Comparison of ENCODE assay signal across 10 mouse cellular contexts in the genomic region with DNA sequence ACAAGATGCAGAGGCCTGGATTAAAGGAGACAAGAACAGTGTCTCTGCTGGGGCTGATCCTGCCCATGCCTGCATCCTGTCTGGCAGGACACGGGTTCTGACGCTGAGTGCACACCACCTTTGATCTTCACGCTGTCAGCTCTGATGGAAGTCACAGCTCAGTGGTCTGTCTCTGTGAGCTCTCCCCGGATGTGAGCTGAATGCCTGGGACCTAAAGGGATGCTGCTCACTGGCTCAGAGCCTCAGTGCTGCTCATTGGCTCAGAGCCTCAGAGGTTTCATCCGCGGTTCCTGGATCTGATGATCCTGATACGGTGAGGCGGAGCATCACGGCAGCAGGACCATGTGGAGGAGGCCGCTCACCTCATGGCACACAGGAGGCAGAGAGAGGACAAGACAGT. TPM values are rescaled to one million over a fixed set of nuclear protein-coding genes. Genes with fewer than 3 reads are reported as not detected.
DNase-seq lines count a peak whose midpoint lies in the region; ATAC-seq and TF ChIP-seq lines count a peak whose summit lies in the region.
"Had no signal": no experiment of that assay in that cellular context is flagged by ENCODE, and none has a peak within 500 bp of the region (broad histone marks: within the 10 kb centered on the region; RNA-seq: fewer than 3 reads in every experiment).

No protein-coding gene starts in this region.

- H3K27ac ChIP-seq in embryonic facial prominence, embryonic 14.5 days (replicated peaks; ENCODE audit: low read depth, low read length), result peak overlapping the region; percentile 15; the same call in 1 of the 2 replicates
- H3K27ac ChIP-seq in embryonic facial prominence, embryonic 10.5 days (replicated peaks), result no peak overlapping the region
- no peak overlapping the region for H3K27ac ChIP-seq in kidney, adult 2 months (ENCODE audit: insufficient read depth, low read depth, low read length)
- H3K27ac ChIP-seq in midbrain, embryonic 12.5 days (replicated peaks), result 0 out of 2 replicates have a peak overlapping the region, but pooled peaks have one; percentile 10
- no peak overlapping the region for H3K27ac ChIP-seq in forebrain, embryonic 14.5 days (ENCODE audit: low read depth, low read length)
- H3K27ac ChIP-seq: liver, embryonic 14.5 days had no signal

- ATAC-seq in embryonic facial prominence, embryonic 14.5 days (ENCODE audit: low read depth), result no peak
- ATAC-seq in midbrain, embryonic 12.5 days (ENCODE audit: low FRiP score, low read depth), result no peak
- ATAC-seq in forebrain, embryonic 14.5 days, result no peak
- ATAC-seq in inflammation-experienced regulatory T-cells, adult 6 months, result no peak
- ATAC-seq in megakaryocyte-erythroid progenitor cell, adult 5-6 weeks (replicated peaks; ENCODE audit: low FRiP score, low TSS enrichment, poor library complexity, severe bottlenecking), result no peak

- DNase-seq in embryonic facial prominence, embryonic 14.5 days (ENCODE audit: low spot score), result no peak
- DNase-seq in embryonic facial prominence, embryonic 10.5 days (ENCODE audit: low spot score), result no peak
- peak; percentile 52 to 59 for DNase-seq in B cell, adult 2 months
- DNase-seq in kidney, adult 2 months, result peak; percentile 44
- no peak for DNase-seq in forebrain, embryonic 14.5 days (ENCODE audit: low spot score)

- TF ChIP-seq CTCF in kidney, adult 2 months (conservative IDR thresholded peaks at IDR 0.05; ENCODE audit: insufficient read depth, insufficient read length, low read depth, low read length), result no peak

- H3K36me3 ChIP-seq in embryonic facial prominence, embryonic 14.5 days (ENCODE audit: control insufficient read depth, insufficient read depth, low read length), result peaks cover 34% of the 10 kb centered on the region; the same call in 1 of the 2 replicates
- H3K36me3 ChIP-seq in embryonic facial prominence, embryonic 10.5 days (replicated peaks), result peaks cover 45% of the 10 kb centered on the region
- no peaks in the 10 kb centered on the region for H3K36me3 ChIP-seq in kidney, adult 2 months (ENCODE audit: control insufficient read depth, insufficient read depth, low read length)
- peaks cover 35% of the 10 kb centered on the region for H3K36me3 ChIP-seq in midbrain, embryonic 12.5 days
- H3K36me3 ChIP-seq in forebrain, embryonic 14.5 days (ENCODE audit: control insufficient read depth, insufficient read depth, low read length), result peaks cover 36% of the 10 kb centered on the region

- H3K9ac ChIP-seq in embryonic facial prominence, embryonic 14.5 days (ENCODE audit: low read depth, low read length), result no peak overlapping the region
- peak overlapping the region; percentile 6; the same call in 1 of the 2 replicates for H3K9ac ChIP-seq in midbrain, embryonic 12.5 days (replicated peaks)
- H3K9ac ChIP-seq in forebrain, embryonic 14.5 days (ENCODE audit: low read length), result no peak overlapping the region
- H3K9ac ChIP-seq: liver, embryonic 14.5 days had no signal

- H3K27me3 ChIP-seq in embryonic facial prominence, embryonic 14.5 days (replicated peaks; ENCODE audit: control insufficient read depth, insufficient read depth, low read length), result no peaks in the 10 kb centered on the region
- no peaks in the 10 kb centered on the region for H3K27me3 ChIP-seq in embryonic facial prominence, embryonic 10.5 days (replicated peaks; ENCODE audit: low read depth, poor library complexity, severe bottlenecking)
- H3K27me3 ChIP-seq in kidney, adult 2 months (replicated peaks; ENCODE audit: control insufficient read depth, insufficient read depth, low read length), result no peaks in the 10 kb centered on the region
- H3K27me3 ChIP-seq in midbrain, embryonic 12.5 days, result no peaks in the 10 kb centered on the region
- H3K27me3 ChIP-seq in forebrain, embryonic 14.5 days (replicated peaks; ENCODE audit: control insufficient read depth, insufficient read depth, low read length), result no peaks in the 10 kb centered on the region
- H3K27me3 ChIP-seq: CH12.LX had no signal

- TF ChIP-seq POLR2A in kidney, adult 2 months (IDR thresholded peaks at IDR 0.05; ENCODE audit: low read depth, low read length), result no peak

- no peaks in the 10 kb centered on the region for H3K9me3 ChIP-seq in embryonic facial prominence, embryonic 14.5 days (ENCODE audit: control insufficient read depth, low read length)
- no peaks in the 10 kb centered on the region for H3K9me3 ChIP-seq in embryonic facial prominence, embryonic 10.5 days
- H3K9me3 ChIP-seq in midbrain, embryonic 12.5 days, result no peaks in the 10 kb centered on the region
- no peaks in the 10 kb centered on the region for H3K9me3 ChIP-seq in forebrain, embryonic 14.5 days (replicated peaks; ENCODE audit: control insufficient read depth, low read length)

- 56% methylated on average over 10 of the region's 10 CpGs for WGBS in embryonic facial prominence, embryonic 14.5 days
- WGBS in embryonic facial prominence, embryonic 10.5 days, result 69% methylated on average over 10 of the region's 10 CpGs
- WGBS in kidney, adult 2 months, result 45% methylated on average over 10 of the region's 10 CpGs
- 60% methylated on average over 10 of the region's 10 CpGs for WGBS in midbrain, embryonic 12.5 days
- WGBS in forebrain, embryonic 14.5 days, result 73% methylated on average over 10 of the region's 10 CpGs

- peaks cover 14% of the 10 kb centered on the region; the same call in 1 of the 2 replicates for H3K4me1 ChIP-seq in embryonic facial prominence, embryonic 14.5 days (ENCODE audit: control insufficient read depth, insufficient read depth, low read length)
- H3K4me1 ChIP-seq in embryonic facial prominence, embryonic 10.5 days, result peaks cover 43% of the 10 kb centered on the region
- no peaks in the 10 kb centered on the region for H3K4me1 ChIP-seq in kidney, adult 2 months (ENCODE audit: control insufficient read depth, insufficient read depth, low read length)
- H3K4me1 ChIP-seq in midbrain, embryonic 12.5 days, result no peaks in the 10 kb centered on the region
- no peaks in the 10 kb centered on the region for H3K4me1 ChIP-seq in forebrain, embryonic 14.5 days (ENCODE audit: control insufficient read depth, insufficient read depth, low read length)

- no peak overlapping the region for H3K4me2 ChIP-seq in embryonic facial prominence, embryonic 14.5 days (ENCODE audit: low read depth, low read length)
- H3K4me2 ChIP-seq in midbrain, embryonic 12.5 days (replicated peaks), result no peak overlapping the region
- H3K4me2 ChIP-seq in forebrain, embryonic 14.5 days (ENCODE audit: low read length), result no peak overlapping the region

- no peak overlapping the region for H3K4me3 ChIP-seq in embryonic facial prominence, embryonic 14.5 days (ENCODE audit: low read depth, low read length)
- H3K4me3 ChIP-seq in embryonic facial prominence, embryonic 10.5 days, result no peak overlapping the region
- no peak overlapping the region for H3K4me3 ChIP-seq in kidney, adult 2 months (ENCODE audit: insufficient read depth, low read depth, low read length)
- H3K4me3 ChIP-seq in midbrain, embryonic 12.5 days, result no peak overlapping the region
- H3K4me3 ChIP-seq in forebrain, embryonic 14.5 days (ENCODE audit: low read depth, low read length), result no peak overlapping the region

RNA-seq across cellular contexts. Expression of a gene that starts 31.8 kb away (rescaled TPM):
- polyA plus RNA-seq in embryonic facial prominence, embryonic 14.5 days (2014; fragmentation: Nextera tagmentation; extraction: Ambion mirVana), result 0.06 and 0.09 TPM in 2 replicates
- polyA plus RNA-seq in embryonic facial prominence, embryonic 10.5 days (2016; fragmentation: Nextera tagmentation; extraction: Ambion mirVana), result 0.17 and 0.19 TPM in 2 replicates
- 0.08 and 0.19 TPM in 2 replicates for polyA plus RNA-seq in kidney, adult 2 months (2012; rRNA removed)
- polyA plus RNA-seq in midbrain, embryonic 12.5 days (2016; fragmentation: Nextera tagmentation; extraction: Ambion mirVana), result 0.26 and 0.37 TPM in 2 replicates
- polyA plus RNA-seq in forebrain, embryonic 14.5 days (2014; fragmentation: Nextera tagmentation; extraction: Ambion mirVana), result 0.08 and 0.14 TPM in 2 replicates
- polyA plus RNA-seq in inflammation-experienced regulatory T-cells, adult 6 months (2017; shearing (Covaris generic)), result under 1 TPM; 0.11 to 0.73 (median 0.60) TPM
- 0.05 and 1.2 TPM in 2 replicates for total RNA-seq in megakaryocyte-erythroid progenitor cell, adult 5-6 weeks (2014; fragmentation: Nextera tagmentation)
- total RNA-seq in megakaryocyte-erythroid progenitor cell, adult 5-6 weeks (2017), result 0.04 TPM in 1 of 2 replicates, not detected in the other

Comparison
In these comparisons a context has a peak if more than half of its experiments do, and no peak if none do; other contexts are left out.
1. H3K27ac ChIP-seq: peak in embryonic facial prominence, embryonic 14.5 days (single experiment) and midbrain, embryonic 12.5 days (single experiment); none in embryonic facial prominence, embryonic 10.5 days (single experiment), kidney, adult 2 months (single experiment) and forebrain, embryonic 14.5 days (single experiment).
2. DNase-seq: peak in B cell, adult 2 months (2 of 2) and kidney, adult 2 months (single experiment); none in embryonic facial prominence, embryonic 14.5 days (single experiment), embryonic facial prominence, embryonic 10.5 days (single experiment) and forebrain, embryonic 14.5 days (single experiment).